Mouse (Mus musculus) hindbrain, embryonic 14.5 days (tissue): ENCODE data around the gene Neu4. TPM values are rescaled to one million over a fixed set of nuclear protein-coding genes. Genes with fewer than 3 reads are reported as not detected.
"Not testable (repeated sequence)": the region's sequence is repeated elsewhere in the genome, so short reads cannot be mapped to it uniquely, and the experiment has no call there.

ENCODE experiments used
- ATAC-seq: fragments of 200-750 bp; cut with Nextera tagmentation; 2 replicates; pipeline ENCODE4 v1.8.0; 2017; ENCODE audit warnings: moderate number of reproducible peaks, mild to moderate bottlenecking, moderate TSS enrichment, moderate library complexity; ENCODE audit not compliant: low FRiP score
- DNase-seq: peaks from one replicate; pipeline ENCODE4 v3.0.0-alpha.2; 2015; ENCODE audit warnings: low spot score
- H3K27ac ChIP-seq: fragments of 300-500 bp; sonication (generic); 2 replicates; pipeline ENCODE4 v1.5.1; 2014; ENCODE audit warnings: mild to moderate bottlenecking, moderate library complexity
- H3K27me3 ChIP-seq: fragments of 300-500 bp; sonication (generic); 2 replicates; pipeline ENCODE4 v1.6.1; 2014; ENCODE audit warnings: mild to moderate bottlenecking, low read length, mixed read lengths; ENCODE audit not compliant: control insufficient read depth, insufficient read depth
- H3K36me3 ChIP-seq: fragments of 300-500 bp; sonication (generic); replicated peaks from 2 replicates; pipeline ENCODE4 v1.6.1; 2014; ENCODE audit not compliant: control insufficient read depth, insufficient read depth
- H3K4me1 ChIP-seq: fragments of 300-500 bp; sonication (generic); replicated peaks from 2 replicates; pipeline ENCODE4 v1.6.1; 2014; ENCODE audit warnings: antibody characterized with exemption, low read length, mixed read lengths; ENCODE audit not compliant: control insufficient read depth, insufficient read depth
- H3K4me2 ChIP-seq: fragments of 300-500 bp; sonication (generic); replicated peaks from 2 replicates; pipeline ENCODE4 v1.6.1; 2014; ENCODE audit warnings: mild to moderate bottlenecking, moderate library complexity
- H3K4me3 ChIP-seq: fragments of 300-500 bp; sonication (generic); replicated peaks from 2 replicates; pipeline ENCODE4 v1.5.1; 2014; ENCODE audit warnings: mild to moderate bottlenecking, low read length
- H3K9ac ChIP-seq: fragments of 300-500 bp; sonication (generic); 2 replicates; pipeline ENCODE4 v1.6.1; 2014
- H3K9me3 ChIP-seq: fragments of 300-500 bp; sonication (generic); 2 replicates; pipeline ENCODE4 v1.6.1; 2016; ENCODE audit warnings: low read length; ENCODE audit not compliant: control insufficient read depth
- WGBS: fragments of 180-500 bp; shearing (Covaris S2); extraction: QIAGEN DNeasy Blood & Tissue Kit; methylation state at CpG from one replicate; pipeline ENCODE4 v1.1.7; 2014; 5-methylcytosine and 5-hydroxymethylcytosine counted together
- polyA plus RNA-seq: library from polyadenylated mRNA; unstranded; fragments of >200 nt; fragmentation: Nextera tagmentation; extraction: Ambion mirVana; gene quantifications from 2 replicates; pipeline ENCODE4 v1.2.1, GENCODE M21; 2014

The Neu4 gene
- polyA plus RNA-seq, 1 experiment from 2014 or later, result 0.04 TPM

- Histone ChIP-seq H3K9me3 (no peaks in the 10 kb centered on the region), H3K4me3 (no peak overlapping the region), H3K4me1 (no peaks in the 10 kb centered on the region), H3K27ac (no peak overlapping the region), H3K27me3 (no peaks in the 10 kb centered on the region), H3K36me3 (no peaks in the 10 kb centered on the region), H3K9ac (no peak overlapping the region), H3K4me2 (no peak overlapping the region)
- DNase-seq, result no peak
- no peak for ATAC-seq
- WGBS, result 86% methylated on average over 2 of the region's 2 CpGs
Measured at GRCm38 (mm10) chr1:94001023-94001422, 19.2 kb upstream of the Neu4 start.

- DNase-seq, H3K4me3 ChIP-seq, H3K9ac ChIP-seq, H3K36me3 ChIP-seq, H3K27ac ChIP-seq, H3K4me1 ChIP-seq, H3K4me2 ChIP-seq, ATAC-seq, H3K9me3 ChIP-seq, H3K27me3 ChIP-seq: not testable (repeated sequence)
- WGBS, result 68% methylated on average over 2 of the region's 2 CpGs
Measured at GRCm38 (mm10) chr1:94005954-94006506, 14.2 kb upstream of the Neu4 start.

- WGBS, result 93% methylated on average over 15 of the region's 19 CpGs
Measured at GRCm38 (mm10) chr1:94008826-94009225, 11.4 kb upstream of the Neu4 start.

GRCm38 (mm10) chr1:94011643-94012042 is 8.6 kb upstream of the Neu4 start:
- Histone ChIP-seq H3K4me2 (no peak overlapping the region), H3K9me3 (no peaks in the 10 kb centered on the region), H3K36me3 (no peaks in the 10 kb centered on the region), H3K9ac (no peak overlapping the region), H3K27ac (no peak overlapping the region), H3K4me1 (no peaks in the 10 kb centered on the region), H3K4me3 (no peak overlapping the region), H3K27me3 (no peaks in the 10 kb centered on the region)
- DNase-seq, result no peak
- no peak for ATAC-seq
- 69% methylated on average over 3 of the region's 3 CpGs for WGBS

More at GRCm38 (mm10) chr1:94008826-94009225, 11.4 kb upstream of the Neu4 start:
- H3K27ac ChIP-seq, DNase-seq, H3K27me3 ChIP-seq, H3K4me2 ChIP-seq, H3K4me1 ChIP-seq, H3K4me3 ChIP-seq, H3K9me3 ChIP-seq, H3K36me3 ChIP-seq, H3K9ac ChIP-seq, ATAC-seq: not testable (repeated sequence)

GRCm38 (mm10) chr1:94027506-94028108 is 7.4 kb downstream of the Neu4 start:
- 78% methylated on average over 12 of the region's 12 CpGs for WGBS
- Histone ChIP-seq H3K9ac (no peak overlapping the region), H3K9me3 (no peaks in the 10 kb centered on the region), H3K4me2 (no peak overlapping the region), H3K27me3 (no peaks in the 10 kb centered on the region), H3K4me1 (no peaks in the 10 kb centered on the region), H3K27ac (no peak overlapping the region), H3K36me3 (no peaks in the 10 kb centered on the region), H3K4me3 (no peak overlapping the region)
- DNase-seq (no peak), ATAC-seq (no peak)

GRCm38 (mm10) chr1:94028741-94029140 is 8.5 kb downstream of the Neu4 start:
- no peak overlapping the region for H3K27ac ChIP-seq
- no peaks in the 10 kb centered on the region for H3K27me3 ChIP-seq
- H3K4me1 ChIP-seq, result no peaks in the 10 kb centered on the region
- H3K9me3 ChIP-seq, result no peaks in the 10 kb centered on the region
- no peak overlapping the region for H3K9ac ChIP-seq
- 100% methylated on average over 2 of the region's 2 CpGs for WGBS
- DNase-seq (no peak), ATAC-seq (no peak)
- H3K4me2 ChIP-seq, result no peak overlapping the region
- no peak overlapping the region for H3K4me3 ChIP-seq
- H3K36me3 ChIP-seq, result no peaks in the 10 kb centered on the region

- DNase-seq (no peak), ATAC-seq (no peak)
- WGBS, result 91% methylated on average over 2 of the region's 2 CpGs
- no peak overlapping the region for H3K4me2 ChIP-seq
- H3K9ac ChIP-seq, result no peak overlapping the region
- no peak overlapping the region for H3K4me3 ChIP-seq
- no peaks in the 10 kb centered on the region for H3K27me3 ChIP-seq
- H3K27ac ChIP-seq, result no peak overlapping the region
- H3K36me3 ChIP-seq, result no peaks in the 10 kb centered on the region
- H3K9me3 ChIP-seq, result no peaks in the 10 kb centered on the region
- H3K4me1 ChIP-seq, result no peaks in the 10 kb centered on the region; the same call in 1 of the 2 replicates
Measured at GRCm38 (mm10) chr1:94033075-94033602, 12.9 kb downstream of the Neu4 start.

GRCm38 (mm10) chr1:94034984-94035743 is 14.9 kb downstream of the Neu4 start:
- peak overlapping the region; percentile 84 for H3K4me2 ChIP-seq
- WGBS, result 1% methylated on average over 25 of the region's 25 CpGs
- H3K27ac ChIP-seq, result no peak overlapping the region; the same call in 1 of the 2 replicates
- DNase-seq, result peak; percentile 86
- H3K36me3 ChIP-seq, result no peaks in the 10 kb centered on the region
- ATAC-seq, result peak; percentile 92
- no peaks in the 10 kb centered on the region for H3K9me3 ChIP-seq
- H3K9ac ChIP-seq, result peak overlapping the region; percentile 60
- H3K4me3 ChIP-seq, result peak overlapping the region; percentile 41
- H3K4me1 ChIP-seq, result no peaks in the 10 kb centered on the region; the same call in 1 of the 2 replicates
- no peaks in the 10 kb centered on the region for H3K27me3 ChIP-seq

- Histone ChIP-seq H3K9me3 (no peaks in the 10 kb centered on the region), H3K4me3 (no peak overlapping the region), H3K4me1 (no peaks in the 10 kb centered on the region; the same call in 1 of the 2 replicates), H3K4me2 (no peak overlapping the region), H3K36me3 (no peaks in the 10 kb centered on the region), H3K9ac (no peak overlapping the region), H3K27ac (no peak overlapping the region), H3K27me3 (no peaks in the 10 kb centered on the region)
- WGBS, result 97% methylated on average over 2 of the region's 2 CpGs
- ATAC-seq, result no peak
- DNase-seq, result no peak
Measured at GRCm38 (mm10) chr1:94040391-94040790, 20.1 kb downstream of the Neu4 start.
